Mouse (Mus musculus) thymus, postnatal 10 days (tissue): Measurements from ENCODE around the gene Fam19a4.

Experiments used
- DNase-seq, 2 experiments: peaks; one replicate each; pipeline ENCODE4 v3.0.0; 2021; ENCODE audit warnings: low spot score in 2 of 2

Gene Fam19a4

DNA sequence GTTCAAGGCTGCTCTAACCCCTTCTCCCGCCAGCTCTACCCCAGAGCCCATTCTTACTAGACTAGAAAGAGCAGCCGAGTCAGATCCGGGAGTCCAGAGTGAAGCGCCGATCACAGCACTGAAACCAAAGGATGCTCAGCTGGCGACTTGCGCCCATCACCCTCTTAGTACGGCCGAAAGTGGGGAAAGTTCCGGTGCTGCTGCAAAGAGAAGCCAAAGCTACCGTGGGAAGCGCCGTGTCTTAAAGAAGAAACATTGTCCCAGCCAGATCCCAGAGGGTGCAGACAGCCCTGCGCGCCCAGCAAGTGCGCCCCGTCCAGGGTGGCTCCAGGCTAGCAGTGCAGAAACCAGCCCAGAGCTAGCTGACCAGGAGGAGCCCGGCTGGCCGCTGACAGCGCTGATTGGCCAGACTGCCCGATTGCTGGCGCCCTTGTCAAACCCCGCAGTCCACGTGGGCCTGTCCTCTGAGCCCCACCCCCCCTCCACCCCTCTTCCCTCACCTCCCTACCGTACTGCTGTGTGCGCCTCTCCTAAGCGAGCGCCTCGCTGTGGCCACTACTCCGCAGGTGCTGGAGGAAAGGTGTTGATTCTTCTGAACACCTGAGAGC lies at the start of gene Fam19a4:
Gene Fam19a4, minus strand, starts transcription at position 340 of the 608 bp plus-strand sequence.
- DNase-seq = no peak

DNA sequence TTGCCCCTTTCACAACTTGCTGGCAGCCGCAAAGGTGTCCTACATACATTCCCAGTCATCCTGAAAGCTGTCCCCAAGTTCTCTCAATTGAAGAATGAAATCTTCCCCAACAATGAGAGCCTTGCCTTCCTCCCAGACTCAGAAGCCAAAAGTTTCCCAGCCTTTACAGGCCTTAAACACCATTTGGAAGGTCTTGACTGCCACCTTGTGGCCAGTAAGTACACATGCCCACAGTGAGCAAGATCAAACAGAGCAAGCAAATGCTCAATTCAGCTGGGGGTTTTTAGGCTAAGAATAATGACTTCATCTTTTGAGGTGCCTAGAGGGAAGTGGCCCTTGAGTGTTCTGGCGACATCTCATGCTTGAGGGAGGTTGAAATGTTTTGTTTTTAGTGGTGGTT lies 46.6 kb upstream of the Fam19a4 start:
- peak in 1 of 2 experiments; percentile 22 for DNase-seq

DNA sequence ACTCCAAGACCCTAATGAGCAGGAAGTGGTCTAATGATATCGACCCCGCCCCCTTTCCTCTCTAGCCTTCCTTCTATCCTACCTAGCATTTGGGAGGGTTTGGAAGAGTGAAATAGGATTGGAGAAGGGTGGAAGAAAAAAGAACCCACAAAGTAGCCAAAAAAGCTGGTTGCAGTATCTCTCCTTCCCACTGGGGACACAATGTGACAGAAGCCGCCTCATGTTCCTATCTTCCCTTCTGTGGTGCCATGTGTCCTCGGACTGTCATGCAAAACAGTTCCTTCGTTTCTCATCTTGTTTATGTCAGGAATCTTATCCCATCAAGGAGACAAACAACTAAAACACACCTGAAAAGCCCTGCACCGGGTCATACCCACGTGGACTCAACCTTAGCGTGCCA lies 45.9 kb upstream of the Fam19a4 start:
- DNase-seq = no peak

DNA sequence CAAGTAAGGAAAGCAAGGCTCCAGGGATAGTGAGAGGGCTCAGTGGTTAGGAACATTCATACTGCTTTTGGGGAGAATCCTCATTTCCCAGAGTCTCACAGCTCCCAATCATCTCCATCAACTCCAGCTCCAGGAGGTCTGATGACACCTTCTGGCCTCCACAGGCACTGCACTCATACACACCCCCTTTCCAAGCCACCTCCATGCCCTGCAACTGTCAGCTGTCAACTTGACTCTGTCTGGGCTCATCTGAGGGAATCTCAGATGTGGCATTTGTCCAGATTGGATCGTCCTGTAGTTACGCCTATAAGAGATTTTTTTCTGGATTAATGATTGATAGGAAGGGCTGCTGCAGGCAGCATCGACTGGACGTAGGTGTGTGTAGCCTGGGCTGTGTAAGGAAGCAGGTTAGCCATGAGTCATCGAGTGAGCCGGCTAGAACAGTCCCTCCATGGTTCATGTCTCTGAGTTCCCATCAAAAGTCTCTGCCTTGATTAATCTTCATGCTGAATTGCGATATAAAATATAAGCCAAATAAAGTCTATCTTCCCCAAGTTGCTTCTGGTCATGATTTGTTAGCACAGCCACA lies 44.1 kb upstream of the Fam19a4 start:
- no peak for DNase-seq

DNA sequence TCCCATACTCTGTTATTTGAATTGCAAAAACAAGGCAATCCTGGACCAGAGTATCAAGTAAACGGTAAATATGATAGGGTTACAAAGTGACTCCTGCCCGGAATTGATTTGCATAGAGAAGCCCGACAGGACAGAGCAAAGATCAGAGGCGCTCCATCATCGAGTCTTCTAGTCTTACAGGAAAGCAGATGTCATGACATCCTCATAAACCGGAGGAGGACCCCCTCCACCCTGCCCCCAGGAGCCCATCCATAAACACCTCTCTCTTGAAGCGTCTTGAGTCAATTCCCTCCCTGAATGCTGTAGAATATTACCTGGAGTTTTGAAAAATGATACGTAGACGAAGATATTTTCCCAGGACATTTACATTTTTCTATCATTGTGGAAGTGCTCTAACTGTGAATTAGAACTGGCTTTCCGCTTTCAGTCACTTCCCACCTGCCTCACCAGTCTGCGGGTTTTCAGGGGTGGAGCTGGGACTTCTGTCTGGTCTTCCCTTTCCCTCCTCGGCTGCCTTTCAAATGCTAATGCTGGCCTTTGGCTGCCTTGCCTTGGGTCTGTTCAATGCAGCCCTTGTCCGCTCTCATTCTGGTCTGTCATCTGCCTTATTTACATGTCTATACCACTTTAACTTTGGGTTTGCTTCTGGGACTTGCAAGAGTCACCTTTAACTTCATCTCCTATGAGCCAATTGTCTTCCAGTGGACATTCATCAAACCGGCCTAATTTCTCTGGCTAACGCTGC lies 41.9 kb upstream of the Fam19a4 start:
- no peak for DNase-seq

DNA sequence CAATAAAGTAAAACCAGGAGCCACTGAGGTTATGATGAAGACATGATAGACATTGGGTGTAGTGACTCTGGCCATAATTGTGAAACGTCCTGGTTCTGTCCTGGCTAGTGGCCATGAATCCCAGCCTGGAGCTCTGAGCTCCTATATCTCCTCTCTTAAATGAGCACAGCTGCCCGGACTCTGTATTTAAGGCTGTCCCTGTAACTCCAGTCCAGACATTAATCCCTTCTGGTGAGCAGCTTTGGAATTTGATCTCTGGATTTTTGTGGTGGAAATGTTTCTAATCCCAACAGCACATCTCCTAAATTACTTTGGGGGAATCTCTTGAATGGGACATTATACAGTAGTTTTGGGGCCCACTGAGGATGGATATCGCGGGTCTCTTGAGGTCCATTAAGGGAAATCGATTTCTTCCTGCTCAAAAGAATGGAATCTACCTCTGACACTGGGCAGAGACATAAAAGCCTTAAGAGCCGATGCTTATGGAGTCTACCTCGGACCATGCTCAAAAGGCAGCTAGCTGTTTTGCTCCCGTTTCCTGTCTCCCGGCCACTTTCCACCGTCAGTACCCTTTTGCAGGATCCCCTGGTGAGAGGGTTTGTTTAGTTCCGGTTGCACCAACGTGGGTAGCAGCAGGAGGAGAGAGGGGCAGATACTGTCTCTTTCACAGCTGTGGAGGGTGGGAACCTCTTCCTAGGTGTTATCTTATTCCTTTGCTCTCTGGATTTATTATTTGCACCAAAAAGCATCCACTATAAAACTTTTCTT lies 41.2 kb upstream of the Fam19a4 start:
- DNase-seq = no peak

DNA sequence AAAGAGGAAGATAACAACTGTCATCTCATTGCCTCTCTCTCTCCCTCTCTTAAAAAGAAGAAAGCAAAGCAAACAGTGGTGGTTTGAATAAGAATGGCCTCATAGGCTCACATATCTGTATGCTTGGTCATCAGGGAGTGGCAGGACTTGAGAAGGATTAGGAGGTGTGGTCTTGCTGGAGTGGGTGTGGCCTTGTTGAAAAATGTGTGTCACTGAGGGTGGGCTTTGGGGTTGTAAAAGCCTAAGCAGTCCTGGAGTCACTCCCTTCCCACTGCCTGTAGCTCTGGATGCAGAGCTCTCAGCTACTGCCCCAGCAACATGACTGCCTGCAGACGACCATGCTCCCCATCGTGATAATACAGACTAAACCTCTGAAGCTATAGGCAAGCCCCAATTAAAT lies 22.1 kb upstream of the Fam19a4 start:
- DNase-seq = no peak

DNA sequence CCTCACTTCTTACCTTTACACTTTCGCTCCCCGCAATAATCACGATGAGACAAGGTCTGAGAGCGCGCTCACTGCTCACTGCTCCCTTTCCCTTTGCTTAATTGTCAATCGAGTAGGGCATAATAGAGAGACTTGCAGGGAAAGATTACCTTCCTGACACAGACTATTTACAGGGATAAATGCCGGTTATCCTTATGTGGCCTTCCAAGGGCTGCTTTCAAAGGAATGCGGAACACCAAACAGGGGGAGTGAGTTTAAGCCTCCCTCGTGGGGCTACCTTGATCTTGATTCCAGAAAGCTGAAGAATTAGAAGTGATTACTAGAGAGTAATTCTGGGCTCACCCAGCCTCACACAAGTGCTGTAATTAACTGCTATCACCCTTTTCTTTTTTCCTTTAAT lies 19.8 kb upstream of the Fam19a4 start:
- DNase-seq = no peak

DNA sequence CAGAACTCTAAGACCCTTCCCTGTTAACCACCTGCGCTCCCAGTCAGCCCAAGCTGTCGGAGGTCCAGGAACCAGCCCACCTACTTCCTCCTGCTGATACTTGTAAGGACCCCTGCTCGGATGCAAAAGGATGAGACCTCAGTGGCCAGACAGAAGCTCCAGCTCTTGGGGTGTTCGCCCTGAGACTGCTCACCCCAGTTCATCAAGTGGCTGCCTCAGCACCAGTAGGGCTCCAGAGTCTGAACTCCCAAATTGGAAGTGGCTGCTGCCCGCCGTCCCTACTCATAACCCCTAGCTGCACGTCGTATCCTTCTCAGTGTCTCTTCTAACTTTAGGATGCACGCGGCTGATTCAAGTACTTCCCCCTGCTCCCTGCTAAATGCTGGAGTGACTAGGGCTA lies 614 bp downstream of the Fam19a4 start:
- no peak for DNase-seq

DNA sequence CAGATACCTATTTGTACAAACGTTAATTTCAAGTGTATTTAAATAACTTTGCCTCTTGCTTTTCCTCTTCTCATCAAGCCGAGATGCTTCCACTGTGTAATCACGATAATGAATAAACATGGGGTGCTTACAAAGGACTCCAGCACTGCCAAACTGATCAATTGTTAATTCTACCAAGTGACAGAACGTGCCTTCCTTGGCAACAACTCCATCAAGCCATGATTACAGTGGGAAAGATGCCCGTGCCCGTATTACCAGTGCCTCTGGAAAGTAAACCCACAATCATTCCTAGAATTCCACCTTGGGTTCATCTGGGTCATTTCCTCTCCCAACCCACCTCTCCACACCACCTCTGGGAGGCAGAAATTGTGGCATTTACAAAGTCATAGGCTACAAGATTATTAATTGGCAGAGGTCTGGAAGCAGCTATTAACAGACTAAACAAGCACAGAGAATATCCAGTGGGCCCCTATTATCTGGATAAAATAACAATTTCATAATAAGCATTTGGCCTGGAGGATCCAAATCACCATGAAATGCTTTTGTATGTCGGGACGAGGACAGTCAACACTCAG lies 7.9 kb downstream of the Fam19a4 start:
- no peak for DNase-seq

DNA sequence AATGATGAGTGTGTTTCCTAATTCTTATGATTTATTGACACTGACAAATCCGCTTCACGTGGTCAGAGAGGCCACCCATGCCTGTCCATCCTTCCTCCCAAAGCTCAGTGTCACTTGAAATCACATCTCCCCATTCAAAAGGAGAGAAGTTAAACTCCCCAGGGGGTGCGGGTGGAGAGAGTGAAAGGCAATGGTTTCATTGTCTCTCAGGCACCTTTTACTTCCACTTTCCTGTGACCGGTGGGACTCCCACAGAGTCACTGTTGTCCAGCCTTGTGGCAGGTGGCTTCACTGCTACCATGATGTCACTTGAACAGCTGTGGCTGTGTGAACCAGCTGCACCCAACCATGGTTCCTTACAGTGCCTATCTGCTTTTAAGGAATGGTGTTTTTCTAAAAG lies 11.8 kb downstream of the Fam19a4 start:
- DNase-seq = no peak

DNA sequence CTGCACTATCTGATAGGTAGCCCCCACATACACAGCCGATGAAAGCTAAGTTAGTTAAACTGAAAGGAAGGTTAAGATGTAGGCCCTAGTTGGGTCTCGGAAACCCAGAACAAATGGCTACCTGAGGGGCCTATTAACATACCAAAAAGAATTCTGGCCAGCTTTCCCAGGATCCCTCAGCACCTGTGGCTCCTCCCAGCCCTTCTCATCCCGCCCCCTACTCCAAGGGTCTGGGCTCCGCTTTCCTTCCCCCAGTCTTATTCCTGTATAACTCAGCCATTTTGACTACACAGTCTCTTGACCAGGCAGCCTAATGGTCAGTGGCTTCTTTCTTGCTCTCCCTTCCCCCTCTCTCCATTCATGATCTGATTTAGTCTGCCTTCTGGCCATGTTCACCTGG lies 13.7 kb downstream of the Fam19a4 start:
- no peak for DNase-seq

DNA sequence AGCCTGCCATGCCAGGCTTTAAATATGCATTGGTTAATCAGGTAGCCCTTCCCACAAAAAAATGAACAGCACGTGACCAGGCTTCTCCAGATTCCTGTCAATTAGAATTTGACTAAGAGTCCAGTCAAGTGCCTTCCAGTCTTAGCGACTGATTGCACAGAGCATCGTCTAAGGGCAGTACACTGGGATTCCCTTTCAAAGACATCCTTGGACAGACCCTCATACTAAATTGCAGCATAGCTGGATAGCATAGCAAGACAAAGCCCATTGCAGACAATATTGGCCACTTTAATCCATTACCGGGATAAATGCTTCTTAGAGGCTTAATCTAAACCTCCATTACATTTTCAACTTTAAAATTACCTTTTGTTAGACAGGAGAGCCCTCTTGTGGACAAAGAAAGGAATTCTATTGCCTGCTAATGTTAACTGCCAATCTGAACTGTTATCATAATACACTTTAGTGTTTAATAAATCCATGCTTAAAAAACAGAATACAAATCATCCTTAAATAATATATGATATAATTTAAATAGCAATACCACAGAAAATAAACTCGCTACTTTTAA lies 33.0 kb downstream of the Fam19a4 start:
- no peak for DNase-seq

DNA sequence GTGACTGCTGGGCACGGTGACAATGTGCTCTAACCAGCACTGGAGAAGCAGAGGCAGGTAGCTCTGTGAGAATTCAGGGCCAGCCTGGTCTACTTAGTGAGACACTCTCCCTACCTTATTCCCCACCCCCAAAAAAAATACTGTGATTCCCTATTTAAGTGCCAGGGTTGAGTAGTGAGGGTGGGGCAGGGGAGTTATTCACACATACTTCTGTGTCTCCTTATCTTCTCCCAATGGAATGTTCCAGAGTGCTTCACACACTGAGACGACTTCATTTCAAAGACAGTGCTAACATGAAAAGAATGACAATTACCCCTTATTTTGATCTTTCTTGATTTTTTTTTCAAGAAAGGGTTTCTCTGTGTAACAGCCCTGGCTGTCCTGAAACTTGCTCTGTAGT lies 40.9 kb downstream of the Fam19a4 start:
- DNase-seq = no peak

DNA sequence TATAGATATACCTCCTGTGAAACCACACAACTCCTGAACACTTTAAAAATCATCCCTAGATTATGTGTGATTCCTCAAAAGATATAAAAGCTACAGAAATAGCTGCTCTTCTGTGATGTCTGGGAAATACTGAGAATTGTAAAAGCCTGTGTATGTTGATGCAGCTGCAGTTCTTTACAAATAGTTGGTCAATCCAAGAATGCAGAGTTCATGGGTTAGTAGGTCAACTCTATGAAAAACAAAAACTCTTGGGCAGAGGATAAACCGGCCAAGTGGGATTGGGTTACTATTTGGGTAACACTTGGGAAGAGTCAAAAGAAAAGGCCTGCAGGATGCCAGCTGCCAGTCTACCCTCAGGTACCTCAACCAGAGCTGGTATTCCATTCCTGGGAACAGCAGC lies 43.5 kb downstream of the Fam19a4 start:
- no peak for DNase-seq

DNA sequence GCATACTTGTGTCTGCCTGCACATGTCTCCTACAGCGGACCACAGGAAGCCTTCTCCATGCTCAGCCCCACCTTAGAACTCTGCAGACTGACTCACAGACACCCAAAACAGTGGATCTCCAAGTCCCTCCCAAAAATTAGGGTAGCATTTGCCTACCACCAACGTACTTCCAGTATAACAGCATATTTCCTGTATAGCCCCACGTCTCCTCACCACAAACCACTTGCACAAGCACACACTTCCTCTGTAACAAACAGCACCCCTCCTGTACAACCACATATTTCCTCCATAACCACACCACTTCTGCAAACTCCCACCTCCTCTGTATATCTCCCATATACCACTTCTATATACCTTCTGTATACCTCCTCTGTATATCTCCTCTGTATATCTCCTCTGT lies 44.2 kb downstream of the Fam19a4 start:
- DNase-seq = no peak

DNA sequence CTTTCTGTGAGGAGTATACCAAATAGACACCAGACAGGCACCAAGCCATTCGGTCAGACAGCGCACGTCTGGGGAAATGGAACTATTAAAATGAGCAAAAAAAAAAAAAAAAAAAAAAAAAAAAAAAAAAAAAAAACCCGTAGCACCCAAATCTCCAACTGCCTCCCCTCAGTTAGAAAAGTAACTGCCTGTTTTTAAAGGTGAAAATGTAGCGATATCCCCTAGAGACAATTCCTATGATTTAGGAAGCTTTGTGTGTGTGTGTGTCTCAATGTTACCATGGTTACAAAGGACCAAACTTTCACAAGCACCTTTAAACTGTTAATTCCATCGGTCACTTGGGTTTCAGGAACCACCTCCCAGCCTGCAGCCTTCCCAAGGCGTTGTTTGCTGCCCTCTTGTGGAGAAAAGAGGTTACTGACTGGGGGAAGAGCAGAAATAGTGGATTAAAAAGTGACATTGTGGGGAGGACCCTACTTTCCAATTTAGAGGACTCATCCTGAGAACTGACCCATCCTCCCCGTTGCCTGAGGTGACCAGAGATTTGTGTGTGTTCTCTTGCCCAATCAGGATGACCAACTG lies 53.6 kb downstream of the Fam19a4 start:
- peak in 1 of 2 experiments; percentile 28 for DNase-seq

DNA sequence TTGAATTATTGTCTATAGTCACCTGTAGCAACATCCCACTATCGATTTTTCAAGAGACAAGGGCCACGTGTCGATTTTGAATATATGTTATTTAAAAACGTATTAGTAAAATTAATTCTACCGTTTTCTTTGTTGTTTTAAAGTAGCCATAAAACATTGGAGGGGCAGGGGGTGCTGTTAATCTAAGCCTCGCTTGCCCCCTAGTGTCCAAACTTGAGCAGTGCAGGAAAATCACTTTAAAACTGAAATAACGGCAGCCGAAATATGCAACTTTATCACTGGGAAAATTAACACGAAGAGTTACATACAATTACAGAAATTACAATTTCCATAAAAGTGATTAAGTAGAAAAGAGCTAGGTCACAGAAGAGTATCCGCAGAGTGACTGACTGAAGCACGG lies 55.2 kb downstream of the Fam19a4 start:
- DNase-seq = peak in 1 of 2 experiments; percentile 15

DNA sequence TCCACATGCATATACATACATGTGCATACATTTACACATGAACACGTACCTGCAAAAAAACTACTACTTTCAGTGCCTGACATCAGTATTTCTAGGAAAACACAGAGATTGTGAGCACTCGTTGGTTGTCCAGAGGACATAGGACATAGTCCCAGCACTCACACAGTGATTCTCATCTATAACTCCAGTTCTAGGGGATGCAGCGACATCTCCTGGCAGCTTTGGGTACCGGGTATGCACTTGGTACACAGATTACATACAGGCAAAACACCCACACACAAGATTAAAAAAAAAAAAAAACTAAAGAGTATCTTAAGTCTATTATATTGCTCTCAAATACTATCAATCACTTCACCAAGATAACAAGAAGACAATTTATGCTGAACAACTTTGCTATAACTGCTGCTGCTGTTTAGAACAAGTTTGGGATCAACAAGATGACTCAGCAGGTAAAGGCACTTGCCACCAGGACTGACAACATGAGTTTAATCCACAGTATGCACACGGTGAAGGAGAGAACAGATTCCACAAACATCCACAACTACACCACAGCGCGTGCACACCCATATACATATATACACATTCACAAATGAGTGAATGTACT lies 64.6 kb downstream of the Fam19a4 start:
- no peak for DNase-seq

DNA sequence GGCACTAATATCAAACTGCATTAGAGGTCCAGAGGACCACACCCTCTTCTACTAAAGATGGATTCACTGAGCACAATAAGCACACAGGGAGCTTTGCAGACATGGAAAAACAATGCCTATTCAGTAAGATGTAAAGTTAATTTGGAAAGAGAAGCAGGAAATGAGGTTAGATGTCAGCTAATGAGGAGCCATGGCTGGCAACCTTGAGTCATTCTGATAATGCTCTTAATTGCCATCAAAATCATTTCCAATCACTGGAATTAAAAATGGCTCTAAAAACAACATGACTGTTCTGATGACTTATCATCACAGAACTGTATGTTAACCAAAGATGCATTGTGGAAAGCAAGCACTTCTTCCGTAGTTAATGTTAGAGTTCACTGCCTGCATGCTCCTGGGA lies 68.5 kb downstream of the Fam19a4 start:
- no peak for DNase-seq

DNA sequence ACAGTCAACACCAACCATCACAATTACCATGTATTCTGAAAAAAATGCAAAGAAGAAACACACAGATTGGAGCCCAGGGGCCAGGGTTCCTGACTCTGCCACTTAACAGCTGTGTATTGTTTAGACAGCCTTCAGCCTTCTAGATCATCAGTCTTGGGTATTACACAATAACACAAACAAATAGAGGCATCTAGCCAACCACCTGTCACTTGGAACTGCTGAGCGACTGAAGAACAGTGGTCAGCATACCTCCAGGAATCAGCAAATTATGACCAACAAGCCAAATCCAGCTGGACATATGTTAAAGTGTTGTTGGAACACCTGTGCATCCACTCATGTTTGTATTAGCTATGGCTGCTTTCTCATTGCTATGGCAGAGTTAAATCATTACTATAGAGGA lies 82.7 kb downstream of the Fam19a4 start:
- no peak for DNase-seq
